Mouse (Mus musculus) stomach, embryonic 14.5 days (tissue): ENCODE measurements around the gene Gmds. TPM values are rescaled to one million over a fixed set of nuclear protein-coding genes. Genes with fewer than 3 reads are reported as not detected.

Experiments
- ATAC-seq: fragments of 200-750 bp; cut with Nextera tagmentation; 2 replicates; pipeline ENCODE4 v1.8.0; 2017; ENCODE audit warnings: low read depth, moderate TSS enrichment; ENCODE audit not compliant: insufficient number of reproducible peaks, insufficient read depth, low FRiP score
- H3K27ac ChIP-seq: fragments of 300-500 bp; sonication (generic); 2 replicates; pipeline ENCODE4 v1.5.1; 2014; ENCODE audit warnings: mild to moderate bottlenecking, low read length, moderate library complexity, mixed read lengths
- H3K27me3 ChIP-seq: fragments of 300-500 bp; sonication (generic); 2 replicates; pipeline ENCODE4 v1.6.1; 2014; ENCODE audit warnings: low read length, control low read depth, mixed read lengths; ENCODE audit not compliant: control insufficient read depth, insufficient read depth
- H3K36me3 ChIP-seq: fragments of 300-500 bp; sonication (generic); 2 replicates; pipeline ENCODE4 v1.6.1; 2014; ENCODE audit warnings: mild to moderate bottlenecking, control low read depth, low read length, moderate library complexity, mixed read lengths; ENCODE audit not compliant: control insufficient read depth, insufficient read depth
- H3K4me1 ChIP-seq: fragments of 300-500 bp; sonication (generic); 2 replicates; pipeline ENCODE4 v1.6.1; 2014; ENCODE audit warnings: low read length, control low read depth, mixed read lengths; ENCODE audit not compliant: control insufficient read depth, insufficient read depth
- H3K4me2 ChIP-seq: fragments of 300-500 bp; sonication (generic); replicated peaks from 2 replicates; pipeline ENCODE4 v1.6.1; 2014; ENCODE audit warnings: low read depth, low read length, control low read depth
- H3K4me3 ChIP-seq: fragments of 300-500 bp; sonication (generic); 2 replicates; pipeline ENCODE4 v1.5.1; 2014; ENCODE audit warnings: low read depth, low read length, control low read depth
- H3K9ac ChIP-seq: fragments of 300-500 bp; sonication (generic); replicated peaks from 2 replicates; pipeline ENCODE4 v1.6.1; 2014; ENCODE audit warnings: low read depth, mild to moderate bottlenecking, control low read depth, low read length, moderate library complexity, mixed read lengths
- H3K9me3 ChIP-seq: fragments of 300-500 bp; sonication (generic); 2 replicates; pipeline ENCODE4 v1.6.1; 2016; ENCODE audit warnings: low read depth, low read length, control low read depth; ENCODE audit not compliant: control insufficient read depth
- WGBS: fragments of 180-500 bp; shearing (Covaris S2); extraction: QIAGEN DNeasy Blood & Tissue Kit; methylation state at CpG from one replicate; pipeline ENCODE4 v1.1.7; 2014; 5-methylcytosine and 5-hydroxymethylcytosine counted together
- polyA plus RNA-seq: library from polyadenylated mRNA; unstranded; fragments of >200 nt; fragmentation: Nextera tagmentation; extraction: Ambion mirVana; gene quantifications from 2 replicates; pipeline ENCODE4 v1.2.1, GENCODE M21; 2014

Gmds gene
- polyA plus RNA-seq, 1 experiment from 2014 or later, result 47.8 TPM

- Histone ChIP-seq H3K9ac (no peak overlapping the region), H3K4me2 (no peak overlapping the region), H3K36me3 (no peaks in the 10 kb centered on the region), H3K27me3 (peaks cover 65% of the 10 kb centered on the region), H3K27ac (no peak overlapping the region), H3K9me3 (no peaks in the 10 kb centered on the region), H3K4me1 (peaks cover 2% of the 10 kb centered on the region; the same call in 1 of the 2 replicates), H3K4me3 (no peak overlapping the region)
- ATAC-seq, result no peak
- 4% methylated on average over 31 of the region's 31 CpGs for WGBS
These were observed 535.1 kb downstream of the Gmds start for GRCm38 (mm10) chr13:31803166-31804093.

GRCm38 (mm10) chr13:31802447-31802846, 536.1 kb downstream of the Gmds start:
- Histone ChIP-seq H3K27ac (no peak overlapping the region), H3K4me3 (no peak overlapping the region), H3K9ac (no peak overlapping the region), H3K4me2 (no peak overlapping the region), H3K4me1 (peaks cover 7% of the 10 kb centered on the region; the same call in 1 of the 2 replicates), H3K9me3 (no peaks in the 10 kb centered on the region), H3K36me3 (no peaks in the 10 kb centered on the region), H3K27me3 (peaks cover 62% of the 10 kb centered on the region)
- 12% methylated on average over 5 of the region's 5 CpGs for WGBS
- ATAC-seq, result no peak

GRCm38 (mm10) chr13:31801703-31802305, 536.7 kb downstream of the Gmds start:
- Histone ChIP-seq H3K4me3 (peak overlapping the region; percentile 27), H3K4me1 (peaks cover 5% of the 10 kb centered on the region; the same call in 1 of the 2 replicates), H3K27ac (no peak overlapping the region), H3K9me3 (no peaks in the 10 kb centered on the region), H3K27me3 (peaks cover 62% of the 10 kb centered on the region), H3K36me3 (no peaks in the 10 kb centered on the region), H3K9ac (no peak overlapping the region), H3K4me2 (peak overlapping the region; percentile 67)
- no peak for ATAC-seq
- WGBS, result 6% methylated on average over 25 of the region's 25 CpGs

- H3K27me3 ChIP-seq, result peaks cover 59% of the 10 kb centered on the region
- H3K4me2 ChIP-seq, result peak overlapping the region; percentile 67
- no peaks in the 10 kb centered on the region for H3K9me3 ChIP-seq
- 2% methylated on average over 43 of the region's 43 CpGs for WGBS
- peak overlapping the region; percentile 27 for H3K4me3 ChIP-seq
- H3K36me3 ChIP-seq, result no peaks in the 10 kb centered on the region
- peaks cover 5% of the 10 kb centered on the region; the same call in 1 of the 2 replicates for H3K4me1 ChIP-seq
- H3K9ac ChIP-seq, result no peak overlapping the region
- ATAC-seq, result peak; percentile 78
- H3K27ac ChIP-seq, result no peak overlapping the region
These were observed 537.7 kb downstream of the Gmds start for GRCm38 (mm10) chr13:31800581-31801576.

- ATAC-seq, result no peak
- Histone ChIP-seq H3K9me3 (no peaks in the 10 kb centered on the region), H3K9ac (no peak overlapping the region), H3K27ac (no peak overlapping the region), H3K27me3 (peaks cover 36% of the 10 kb centered on the region), H3K4me2 (no peak overlapping the region), H3K4me3 (no peak overlapping the region), H3K4me1 (peaks cover 5% of the 10 kb centered on the region; the same call in 1 of the 2 replicates), H3K36me3 (no peaks in the 10 kb centered on the region)
- WGBS, result 18% methylated on average over 9 of the region's 9 CpGs
These were observed 540.5 kb downstream of the Gmds start for GRCm38 (mm10) chr13:31798075-31798474.

GRCm38 (mm10) chr13:31797346-31797745, 541.2 kb downstream of the Gmds start:
- ATAC-seq, result no peak
- no peak overlapping the region for H3K9ac ChIP-seq
- no peaks in the 10 kb centered on the region for H3K9me3 ChIP-seq
- 41% methylated on average over 10 of the region's 10 CpGs for WGBS
- peaks cover 5% of the 10 kb centered on the region; the same call in 1 of the 2 replicates for H3K4me1 ChIP-seq
- no peaks in the 10 kb centered on the region for H3K36me3 ChIP-seq
- no peak overlapping the region for H3K4me3 ChIP-seq
- H3K4me2 ChIP-seq, result no peak overlapping the region
- peaks cover 31% of the 10 kb centered on the region for H3K27me3 ChIP-seq
- no peak overlapping the region for H3K27ac ChIP-seq

GRCm38 (mm10) chr13:31793163-31793562, 545.4 kb downstream of the Gmds start:
- Histone ChIP-seq H3K4me1 (peaks cover 5% of the 10 kb centered on the region; the same call in 1 of the 2 replicates), H3K9me3 (no peaks in the 10 kb centered on the region), H3K27me3 (0 out of 2 replicates have a peak, but pooled peaks cover 5% of the 10 kb centered on the region), H3K27ac (no peak overlapping the region), H3K36me3 (no peaks in the 10 kb centered on the region), H3K4me3 (0 out of 2 replicates have a peak overlapping the region, but pooled peaks have one; percentile 18), H3K9ac (no peak overlapping the region), H3K4me2 (peak overlapping the region; percentile 40)
- ATAC-seq, result no peak
- 23% methylated on average over 5 of the region's 5 CpGs for WGBS
